Mouse (Mus musculus): ENCODE data around the gene Txndc5. TPM values are rescaled to one million over a fixed set of nuclear protein-coding genes. Genes with fewer than 3 reads are reported as not detected.

Gene Txndc5
- polyA plus RNA-seq, 1 experiment from 2014 or later: 80.6 TPM

- TF ChIP-seq CTCF (IDR thresholded peaks at IDR 0.05; ENCODE audit: low read depth): no peak
- TF ChIP-seq EP300 (IDR thresholded peaks at IDR 0.05; ENCODE audit: low read depth): peak; percentile 75; the same call in 1 of the 2 replicates
- DNase-seq (no peak), ATAC-seq (peak; percentile 67)
- no peaks in the 10 kb centered on the region for H3K27me3 ChIP-seq (ENCODE audit: insufficient read depth, low read length)
- H3K9ac ChIP-seq (replicated peaks): no peak overlapping the region
- no peaks in the 10 kb centered on the region for H3K9me3 ChIP-seq (ENCODE audit: low read length)
- no peak overlapping the region for H3K4me3 ChIP-seq (ENCODE audit: low read depth, low read length)
- no peaks in the 10 kb centered on the region for H3K36me3 ChIP-seq (replicated peaks; ENCODE audit: insufficient read depth, low read length)
- 75% methylated on average over 7 of the region's 7 CpGs for WGBS (ENCODE audit: insufficient replicate concordance)
- H3K27ac ChIP-seq (ENCODE audit: low read depth): 0 out of 2 replicates have a peak overlapping the region, but pooled peaks have one; percentile 23
- H3K4me1 ChIP-seq (ENCODE audit: insufficient read depth): no peaks in the 10 kb centered on the region
- no peak overlapping the region for H3K4me2 ChIP-seq (ENCODE audit: low read depth, low read length)
These were observed 10.7 kb upstream of the Txndc5 start for GRCm38 (mm10) chr13:38539192-38539900.

DNA sequence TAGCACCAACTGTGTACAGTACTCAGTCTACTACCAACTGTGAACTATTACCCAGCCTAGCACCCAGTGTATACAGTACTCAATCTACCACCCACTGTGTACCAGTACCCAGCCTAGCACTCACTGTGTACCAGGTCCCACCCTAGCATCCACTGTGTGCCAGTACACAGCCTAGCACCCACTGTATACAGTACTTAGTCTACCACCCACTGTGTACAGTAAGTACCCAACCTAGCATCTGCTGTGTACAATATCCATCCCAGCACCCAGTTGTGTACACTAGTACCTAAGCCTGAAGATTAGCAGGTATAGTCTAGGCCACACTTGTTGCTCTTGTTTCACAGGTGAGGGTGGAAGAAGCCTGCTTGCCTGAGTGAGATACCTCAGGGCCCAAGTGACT lies 8.9 kb upstream of the Txndc5 start:
- no peak for TF ChIP-seq CTCF (IDR thresholded peaks at IDR 0.05; ENCODE audit: low read depth)
- no peak for TF ChIP-seq EP300 (IDR thresholded peaks at IDR 0.05; ENCODE audit: low read depth)
- no peak overlapping the region for H3K4me2 ChIP-seq (ENCODE audit: low read depth, low read length)
- H3K9ac ChIP-seq (replicated peaks): no peak overlapping the region
- H3K27me3 ChIP-seq (ENCODE audit: insufficient read depth, low read length): no peaks in the 10 kb centered on the region
- no peaks in the 10 kb centered on the region for H3K36me3 ChIP-seq (replicated peaks; ENCODE audit: insufficient read depth, low read length)
- no peak overlapping the region for H3K4me3 ChIP-seq (ENCODE audit: low read depth, low read length)
- H3K4me1 ChIP-seq (ENCODE audit: insufficient read depth): peaks cover 1% of the 10 kb centered on the region; the same call in 1 of the 2 replicates
- no peaks in the 10 kb centered on the region for H3K9me3 ChIP-seq (ENCODE audit: low read length)
- no peak overlapping the region for H3K27ac ChIP-seq (ENCODE audit: low read depth)
- ATAC-seq: no peak
- DNase-seq: no peak

- Histone ChIP-seq H3K9me3 (ENCODE audit: low read length) (no peaks in the 10 kb centered on the region), H3K27ac (ENCODE audit: low read depth) (no peak overlapping the region), H3K36me3 (replicated peaks; ENCODE audit: insufficient read depth, low read length) (no peaks in the 10 kb centered on the region), H3K9ac (replicated peaks) (no peak overlapping the region), H3K4me2 (ENCODE audit: low read depth, low read length) (no peak overlapping the region), H3K4me3 (ENCODE audit: low read depth, low read length) (no peak overlapping the region), H3K4me1 (ENCODE audit: insufficient read depth) (peaks cover 5% of the 10 kb centered on the region; the same call in 1 of the 2 replicates), H3K27me3 (ENCODE audit: insufficient read depth, low read length) (no peaks in the 10 kb centered on the region)
- DNase-seq: no peak
- 48% methylated on average over 6 of the region's 6 CpGs for WGBS (ENCODE audit: insufficient replicate concordance)
- ATAC-seq: 0 out of 2 replicates have a peak, but pooled peaks have one; percentile 29
- TF ChIP-seq EP300 (IDR thresholded peaks at IDR 0.05; ENCODE audit: low read depth): no peak
- TF ChIP-seq CTCF (IDR thresholded peaks at IDR 0.05; ENCODE audit: low read depth): no peak
These were observed 6.1 kb upstream of the Txndc5 start for GRCm38 (mm10) chr13:38534731-38535130.

DNA sequence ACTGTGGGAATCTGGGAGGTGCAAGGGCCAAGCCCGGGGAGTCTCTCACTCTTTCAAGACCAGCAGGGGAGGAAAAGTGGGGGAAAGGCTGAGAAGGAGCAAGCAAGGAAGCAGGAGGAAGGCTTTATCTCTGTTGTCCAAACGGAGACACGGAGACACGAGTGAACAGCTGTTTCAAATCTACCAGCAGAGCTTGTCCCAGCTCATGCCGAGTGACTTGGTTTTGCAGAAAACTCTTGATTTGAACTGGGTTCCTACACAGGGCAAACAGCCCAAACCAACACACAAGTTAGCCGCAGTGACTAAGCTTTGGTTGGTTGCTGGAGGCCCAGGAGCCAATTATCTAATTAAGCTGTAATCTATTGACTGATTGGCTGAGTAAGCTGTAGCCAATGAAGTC lies 5.4 kb upstream of the Txndc5 start:
- 46% methylated on average over 6 of the region's 6 CpGs for WGBS (ENCODE audit: insufficient replicate concordance)
- ATAC-seq (no peak), DNase-seq (no peak)
- no peak overlapping the region for H3K4me3 ChIP-seq (ENCODE audit: low read depth, low read length)
- no peaks in the 10 kb centered on the region for H3K27me3 ChIP-seq (ENCODE audit: insufficient read depth, low read length)
- peaks cover 8% of the 10 kb centered on the region for H3K4me1 ChIP-seq (ENCODE audit: insufficient read depth)
- H3K9me3 ChIP-seq (ENCODE audit: low read length): no peaks in the 10 kb centered on the region
- H3K4me2 ChIP-seq (ENCODE audit: low read depth, low read length): no peak overlapping the region
- no peaks in the 10 kb centered on the region for H3K36me3 ChIP-seq (replicated peaks; ENCODE audit: insufficient read depth, low read length)
- H3K9ac ChIP-seq (replicated peaks): no peak overlapping the region
- no peak for TF ChIP-seq CTCF (IDR thresholded peaks at IDR 0.05; ENCODE audit: low read depth)
- TF ChIP-seq EP300 (IDR thresholded peaks at IDR 0.05; ENCODE audit: low read depth): no peak
- H3K27ac ChIP-seq (ENCODE audit: low read depth): no peak overlapping the region

- DNase-seq: no peak
- WGBS (ENCODE audit: insufficient replicate concordance): 78% methylated on average over 10 of the region's 10 CpGs
- no peak for TF ChIP-seq EP300 (IDR thresholded peaks at IDR 0.05; ENCODE audit: low read depth)
- H3K27me3 ChIP-seq (ENCODE audit: insufficient read depth, low read length): no peaks in the 10 kb centered on the region
- H3K4me2 ChIP-seq (ENCODE audit: low read depth, low read length): no peak overlapping the region
- no peaks in the 10 kb centered on the region for H3K9me3 ChIP-seq (ENCODE audit: low read length)
- no peaks in the 10 kb centered on the region for H3K36me3 ChIP-seq (replicated peaks; ENCODE audit: insufficient read depth, low read length)
- H3K9ac ChIP-seq (replicated peaks): no peak overlapping the region
- no peak for ATAC-seq
- peaks cover 8% of the 10 kb centered on the region for H3K4me1 ChIP-seq (ENCODE audit: insufficient read depth)
- H3K27ac ChIP-seq (ENCODE audit: low read depth): no peak overlapping the region
- no peak overlapping the region for H3K4me3 ChIP-seq (ENCODE audit: low read depth, low read length)
These were observed 4.8 kb upstream of the Txndc5 start for GRCm38 (mm10) chr13:38533461-38533860.

GRCm38 (mm10) chr13:38531498-38531897 lies 2.9 kb upstream of the Txndc5 start:
- no peak overlapping the region for H3K27ac ChIP-seq (ENCODE audit: low read depth)
- TF ChIP-seq CTCF (IDR thresholded peaks at IDR 0.05; ENCODE audit: low read depth) (no peak), EP300 (IDR thresholded peaks at IDR 0.05; ENCODE audit: low read depth) (no peak)
- no peaks in the 10 kb centered on the region for H3K36me3 ChIP-seq (replicated peaks; ENCODE audit: insufficient read depth, low read length)
- ATAC-seq (no peak), DNase-seq (no peak)
- no peak overlapping the region for H3K9ac ChIP-seq (replicated peaks)
- no peaks in the 10 kb centered on the region for H3K27me3 ChIP-seq (ENCODE audit: insufficient read depth, low read length)
- no peaks in the 10 kb centered on the region for H3K9me3 ChIP-seq (ENCODE audit: low read length)
- H3K4me1 ChIP-seq (ENCODE audit: insufficient read depth): peaks cover 10% of the 10 kb centered on the region
- no peak overlapping the region for H3K4me3 ChIP-seq (ENCODE audit: low read depth, low read length)
- WGBS (ENCODE audit: insufficient replicate concordance): 80% methylated on average over 4 of the region's 4 CpGs
- no peak overlapping the region for H3K4me2 ChIP-seq (ENCODE audit: low read depth, low read length)

Data from liver, postnatal 0 days (tissue).